Mouse (Mus musculus) thymus, postnatal 4 days (tissue): Measurements from ENCODE around the gene Cox8b.

ENCODE experiments used
- DNase-seq: peaks from one replicate; pipeline ENCODE4 v3.0.0; 2021

The Cox8b gene

DNA sequence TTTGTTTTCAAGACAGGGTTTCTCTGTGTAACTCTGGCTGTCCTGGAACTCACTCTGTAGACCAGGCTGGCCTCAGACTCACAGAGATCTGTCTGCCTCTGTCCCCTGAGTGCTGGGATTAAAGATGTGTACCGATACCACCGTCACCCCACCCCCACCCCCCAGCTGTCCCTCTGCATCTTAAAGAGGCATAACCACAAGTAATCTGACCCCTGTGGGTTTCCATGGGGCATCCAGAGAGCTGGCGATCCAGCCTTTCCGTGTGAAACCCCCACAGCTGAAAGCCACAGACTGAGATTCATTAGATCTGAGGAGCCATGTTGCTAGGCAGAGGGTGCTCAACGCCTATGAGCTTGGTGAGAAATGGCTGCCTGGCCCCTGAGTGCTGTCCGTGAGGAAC, 40.2 kb downstream of the Cox8b start:
- DNase-seq = no peak

DNA sequence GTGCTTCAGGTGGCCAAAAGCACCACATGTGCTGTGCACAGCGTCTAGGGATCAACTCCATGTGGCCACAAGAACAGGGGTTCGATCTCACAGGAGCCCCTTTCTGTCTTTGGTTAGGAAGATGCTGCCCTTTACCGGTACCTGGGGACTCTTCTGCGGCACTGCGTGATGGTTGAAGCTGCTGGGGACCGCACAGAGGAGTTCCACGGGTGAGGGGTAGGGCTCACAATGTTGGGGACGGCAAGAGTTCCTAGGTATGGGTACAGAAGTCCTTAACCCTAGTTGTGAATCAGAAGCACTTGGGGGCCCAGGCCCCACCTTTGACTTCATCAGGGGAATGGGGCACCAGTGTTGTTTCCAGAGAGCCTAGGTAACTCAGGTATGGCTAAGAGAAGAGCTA, 41.5 kb downstream of the Cox8b start:
- DNase-seq = no peak

DNA sequence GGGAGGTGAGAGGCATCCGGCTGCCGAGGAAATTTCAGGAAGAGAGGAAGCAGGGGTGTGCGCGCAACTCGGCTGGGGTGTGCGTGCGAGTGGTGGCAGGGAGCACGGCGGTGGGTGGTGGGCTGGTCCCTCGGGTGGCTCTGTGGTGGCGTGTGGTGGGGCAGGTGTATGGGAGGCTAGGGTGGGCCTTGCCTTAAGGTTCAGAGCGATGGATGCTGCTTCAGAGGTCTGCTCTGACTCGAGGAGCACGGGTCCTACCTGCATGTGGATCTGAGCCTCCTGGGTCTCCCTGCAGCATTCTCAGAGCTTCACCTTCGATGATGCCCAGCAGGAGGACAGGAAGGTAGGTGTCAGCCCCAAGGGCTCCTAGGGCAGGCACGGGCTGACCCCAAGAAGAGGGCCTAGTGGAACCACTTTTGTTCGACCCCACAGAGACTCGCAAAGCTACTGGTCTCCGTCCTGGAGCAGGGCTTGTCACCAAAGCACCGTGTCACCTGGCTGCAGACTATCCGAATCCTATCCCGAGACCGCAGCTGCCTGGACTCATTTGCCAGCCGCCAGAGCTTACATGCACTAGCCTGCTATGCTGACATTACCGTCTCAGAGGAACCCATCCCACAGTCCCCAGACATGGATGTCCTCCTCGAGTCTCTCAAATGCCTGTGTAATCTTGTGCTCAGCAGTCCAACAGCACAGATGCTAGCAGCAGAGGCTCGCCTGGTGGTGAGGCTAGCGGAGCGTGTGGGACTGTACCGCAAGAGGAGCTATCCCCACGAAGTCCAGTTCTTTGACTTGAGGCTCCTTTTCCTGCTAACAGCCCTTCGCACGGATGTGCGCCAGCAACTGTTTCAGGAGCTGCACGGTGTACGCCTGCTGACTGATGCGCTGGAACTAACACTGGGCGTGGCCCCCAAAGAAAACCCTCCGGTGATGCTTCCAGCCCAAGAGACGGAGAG, 42.4 kb downstream of the Cox8b start, which contains the start of gene Bet1l:
Bet1l (minus strand) TSS at position 28 of the 956 bp plus-strand sequence.
- DNase-seq = no peak

DNA sequence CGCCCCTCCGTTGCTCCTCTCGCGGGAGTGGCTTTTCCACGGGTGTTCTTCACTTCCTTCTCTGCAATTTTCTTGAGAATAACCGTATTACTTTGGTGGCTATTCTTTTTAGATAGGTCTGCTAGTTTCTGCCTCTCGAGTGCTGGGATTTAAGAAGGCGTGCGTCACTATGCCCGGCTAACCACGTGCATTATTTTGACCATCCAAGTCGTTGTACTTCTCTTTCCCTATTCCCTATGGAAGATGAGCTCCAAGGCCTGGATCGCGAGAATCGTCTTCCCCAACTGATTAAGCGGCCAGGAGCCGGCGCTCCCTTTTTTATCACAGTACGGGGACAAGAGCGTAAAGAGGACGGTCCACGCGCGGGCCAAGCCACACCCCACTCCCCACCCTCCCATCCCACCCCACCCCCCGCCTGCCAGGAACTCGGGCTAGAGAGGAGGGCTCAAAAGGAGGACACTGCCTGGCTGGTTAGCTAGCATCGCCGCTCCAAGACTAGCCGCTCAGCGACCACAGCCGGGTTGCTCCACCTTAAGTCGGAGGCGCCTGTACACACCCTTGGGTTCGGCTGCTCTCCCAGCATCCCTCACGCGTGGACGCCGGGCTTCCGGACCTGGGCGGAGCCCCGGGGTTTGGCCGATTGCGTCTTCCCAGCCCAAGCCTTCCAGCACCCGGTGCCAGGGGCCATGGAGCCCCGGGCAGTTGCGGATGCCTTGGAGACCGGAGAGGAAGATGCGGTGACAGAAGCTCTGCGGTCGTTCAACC, 43.3 kb downstream of the Cox8b start, which contains the start of gene Ric8a:
Ric8a (plus strand) TSS at position 173 of the 765 bp plus-strand sequence.
- DNase-seq = peak; percentile 88

DNA sequence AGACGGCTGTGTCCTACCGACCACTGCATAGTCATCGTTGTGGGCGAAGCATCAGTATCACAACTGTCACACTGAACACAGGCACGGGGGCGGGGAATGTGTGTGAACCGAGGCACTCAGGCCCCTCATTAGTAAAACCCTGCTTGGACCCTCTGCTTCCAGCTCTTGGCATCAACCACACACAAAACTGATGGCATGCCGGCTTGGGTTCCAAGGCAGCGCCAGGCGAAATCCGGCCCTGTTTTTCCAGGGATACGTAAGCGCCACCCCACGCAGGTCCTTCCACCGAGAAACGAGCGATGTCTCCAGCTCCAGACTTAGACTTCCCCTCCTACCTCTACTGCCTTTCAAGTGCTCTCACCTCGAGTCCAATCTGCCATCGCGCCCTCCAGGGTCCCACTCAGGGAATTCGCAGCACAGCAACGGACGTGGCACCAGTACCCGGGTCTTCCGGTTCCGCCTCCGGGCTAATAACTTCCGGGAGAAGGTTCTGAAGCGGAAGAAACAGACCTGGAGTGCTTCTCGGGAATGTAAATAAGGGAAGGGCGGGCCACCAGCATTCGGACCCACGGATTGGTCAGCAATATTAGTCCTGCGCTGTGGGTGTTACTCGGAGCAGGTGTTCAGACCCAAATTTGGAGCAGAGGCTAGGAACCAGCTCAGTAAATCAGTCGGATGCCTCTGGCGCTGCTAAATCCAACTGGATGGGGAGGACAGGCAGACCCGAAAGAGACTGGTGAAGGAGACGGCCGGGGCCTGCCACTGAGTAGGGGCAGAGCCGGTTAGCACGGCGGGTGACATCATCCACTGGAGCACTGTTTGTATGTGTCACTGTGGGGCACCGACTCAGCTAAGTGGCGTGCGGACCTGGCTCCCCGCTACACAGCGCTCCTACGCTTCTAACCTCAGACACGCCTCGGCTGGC, 44.1 kb downstream of the Cox8b start, which contains the start of gene Gm45785:
Gm45785 (minus strand) TSS at position 472 of the 925 bp plus-strand sequence.
- peak; percentile 71 for DNase-seq

DNA sequence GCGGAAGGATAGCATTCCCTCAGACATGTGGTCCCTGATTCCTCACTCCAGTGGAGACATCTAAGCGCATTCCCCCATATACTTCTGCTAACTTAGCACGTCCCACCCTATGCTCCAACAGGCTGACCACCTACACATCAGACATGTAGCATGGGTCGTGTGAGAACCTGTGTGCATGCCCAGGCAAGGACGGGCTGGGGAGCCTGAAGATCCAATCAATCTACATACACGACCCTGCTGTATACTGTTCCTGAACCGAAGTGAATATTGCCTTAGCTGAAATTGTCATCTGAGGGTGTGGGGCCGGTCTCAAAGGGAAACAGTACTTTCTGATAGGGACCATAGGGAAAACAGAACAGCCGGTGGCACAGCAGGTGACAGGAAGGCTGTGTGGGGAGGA, 45.1 kb downstream of the Cox8b start:
- DNase-seq = no peak

DNA sequence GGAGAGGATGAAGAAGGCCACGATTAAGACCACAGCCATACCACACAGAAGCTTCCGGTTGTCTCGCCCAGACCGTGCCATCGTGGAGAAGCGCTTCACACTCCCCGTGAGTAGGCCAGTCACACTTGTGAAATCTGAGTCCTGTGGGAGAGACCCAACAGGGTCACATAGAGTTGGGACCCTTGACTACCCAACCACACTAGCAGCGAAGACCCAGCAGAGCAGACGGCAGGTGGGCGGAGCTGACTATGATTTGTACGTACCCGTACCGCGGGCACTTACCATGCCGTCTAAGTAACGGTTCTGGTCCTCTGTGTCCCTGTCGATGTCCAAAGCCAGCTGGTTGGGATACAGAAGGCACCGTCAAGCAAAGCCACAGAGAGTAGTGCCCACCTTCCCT, 45.8 kb downstream of the Cox8b start:
- DNase-seq = no peak

DNA sequence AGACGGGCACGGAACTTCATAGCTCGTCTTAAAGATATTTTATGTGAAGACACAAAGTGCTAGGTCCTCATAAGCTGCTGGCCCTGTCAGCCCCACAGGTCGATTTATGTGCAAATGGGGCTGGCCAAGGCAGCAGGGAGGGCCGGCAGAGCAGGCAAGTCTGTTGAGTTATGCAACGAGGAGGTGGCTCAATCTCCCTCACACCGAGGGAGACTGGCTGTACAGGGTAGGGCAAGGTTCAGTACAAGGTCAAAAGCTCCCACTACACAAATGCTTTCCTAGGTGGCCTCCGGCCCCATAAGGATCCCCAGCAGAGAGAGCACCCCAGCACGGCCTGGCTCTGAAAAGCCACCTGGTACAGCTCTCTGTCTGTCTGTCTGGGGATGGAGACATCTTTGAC, 46.9 kb downstream of the Cox8b start:
- DNase-seq = no peak

DNA sequence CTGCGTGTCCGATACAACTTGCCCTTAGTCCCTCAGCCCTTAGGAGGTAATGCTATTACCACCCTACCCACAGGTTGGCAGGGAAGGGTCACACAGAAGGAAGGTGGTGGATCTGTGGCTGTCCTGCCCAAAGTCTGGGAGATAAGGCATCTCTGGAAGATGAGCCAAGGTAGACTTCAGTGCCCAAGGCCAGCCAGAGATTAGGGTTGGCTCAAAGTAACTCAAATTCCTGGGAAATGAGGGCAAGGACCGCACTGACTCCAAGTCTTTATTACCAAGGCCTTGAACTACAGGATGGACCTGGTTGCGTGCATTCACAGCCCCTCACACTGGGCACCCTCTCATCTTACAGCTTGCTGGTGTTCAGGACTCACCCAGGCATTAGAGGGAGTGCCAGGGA, 48.3 kb downstream of the Cox8b start:
- no peak for DNase-seq
